Mouse (Mus musculus) cortical plate, adult 2 months (tissue): ENCODE measurements around the gene Lmcd1. TPM values are rescaled to one million over a fixed set of nuclear protein-coding genes. Genes with fewer than 3 reads are reported as not detected.

Experiments used
- H3K27ac ChIP-seq: fragments of 200-500 bp; 2 replicates; pipeline ENCODE4 v1.5.1; 2012; ENCODE audit warnings: low read length, control low read depth, inconsistent platforms; ENCODE audit not compliant: insufficient read depth
- H3K4me1 ChIP-seq: fragments of 200-500 bp; 2 replicates; pipeline ENCODE4 v1.6.1; 2011; ENCODE audit warnings: low read length; ENCODE audit not compliant: control insufficient read depth, insufficient read depth
- H3K4me3 ChIP-seq: fragments of 200-500 bp; 2 replicates; pipeline ENCODE4 v1.5.1; 2011; ENCODE audit warnings: mild to moderate bottlenecking, low read length, control low read depth; ENCODE audit not compliant: insufficient read depth
- CTCF ChIP-seq: fragments of 200-500 bp; IDR thresholded peaks from 2 replicates; pipeline ENCODE4 v1.5.1; 2011; ENCODE audit warnings: mild to moderate bottlenecking, control low read depth, low read length; ENCODE audit not compliant: insufficient read depth; ENCODE audit errors: extremely low read depth
- POLR2A ChIP-seq: fragments of 200-500 bp; IDR thresholded peaks from 2 replicates; pipeline ENCODE4 v1.6.1; 2011; ENCODE audit warnings: mild to moderate bottlenecking, low read length, control low read depth; ENCODE audit not compliant: insufficient read depth; ENCODE audit errors: extremely low read depth
- polyA plus RNA-seq: library from polyadenylated mRNA; depleted of rRNA; stranded (reverse); fragments of >200 nt; gene quantifications from 2 replicates; pipeline ENCODE4 v1.2.3, GENCODE M21; 2012

Lmcd1 gene
- polyA plus RNA-seq, 1 experiment, result 9.3 TPM

GRCm38 (mm10) chr6:112281935-112282334, 8.4 kb downstream of the Lmcd1 start:
- TF ChIP-seq POLR2A, result no peak
- no peak for TF ChIP-seq CTCF
- Histone ChIP-seq H3K4me3 (no peak overlapping the region), H3K4me1 (peaks cover 7% of the 10 kb centered on the region; the same call in 1 of the 2 replicates), H3K27ac (no peak overlapping the region)

GRCm38 (mm10) chr6:112284087-112284486, 10.5 kb downstream of the Lmcd1 start:
- H3K27ac ChIP-seq, result peak overlapping the region; percentile 45; the same call in 1 of the 2 replicates
- no peak overlapping the region for H3K4me3 ChIP-seq
- TF ChIP-seq CTCF (no peak), POLR2A (no peak)
- peaks cover 7% of the 10 kb centered on the region; the same call in 1 of the 2 replicates for H3K4me1 ChIP-seq

GRCm38 (mm10) chr6:112287671-112288070, 14.1 kb downstream of the Lmcd1 start:
- no peak overlapping the region for H3K27ac ChIP-seq
- H3K4me1 ChIP-seq, result peaks cover 7% of the 10 kb centered on the region; the same call in 1 of the 2 replicates
- TF ChIP-seq CTCF (no peak), POLR2A (no peak)
- H3K4me3 ChIP-seq, result no peak overlapping the region

GRCm38 (mm10) chr6:112288271-112288670, 14.7 kb downstream of the Lmcd1 start:
- no peak overlapping the region for H3K27ac ChIP-seq
- no peak overlapping the region for H3K4me3 ChIP-seq
- no peak for TF ChIP-seq POLR2A
- no peak for TF ChIP-seq CTCF
- H3K4me1 ChIP-seq, result peaks cover 7% of the 10 kb centered on the region; the same call in 1 of the 2 replicates

- Histone ChIP-seq H3K4me1 (no peaks in the 10 kb centered on the region), H3K4me3 (no peak overlapping the region), H3K27ac (no peak overlapping the region)
- TF ChIP-seq CTCF (no peak), POLR2A (no peak)
Observed at GRCm38 (mm10) chr6:112291146-112291545, 17.6 kb downstream of the Lmcd1 start.

GRCm38 (mm10) chr6:112293320-112293719, 19.8 kb downstream of the Lmcd1 start:
- no peak overlapping the region for H3K4me3 ChIP-seq
- no peak overlapping the region for H3K27ac ChIP-seq
- TF ChIP-seq CTCF, result no peak
- no peak for TF ChIP-seq POLR2A
- no peaks in the 10 kb centered on the region for H3K4me1 ChIP-seq

- no peak overlapping the region for H3K4me3 ChIP-seq
- no peak for TF ChIP-seq POLR2A
- no peak for TF ChIP-seq CTCF
- H3K4me1 ChIP-seq, result no peaks in the 10 kb centered on the region
- H3K27ac ChIP-seq, result no peak overlapping the region
Observed at GRCm38 (mm10) chr6:112295269-112295668, 21.7 kb downstream of the Lmcd1 start.

GRCm38 (mm10) chr6:112300146-112300545, 26.6 kb downstream of the Lmcd1 start:
- Histone ChIP-seq H3K4me1 (no peaks in the 10 kb centered on the region), H3K4me3 (no peak overlapping the region), H3K27ac (no peak overlapping the region)
- TF ChIP-seq POLR2A (no peak), CTCF (no peak)

GRCm38 (mm10) chr6:112300633-112301032, 27.1 kb downstream of the Lmcd1 start:
- Histone ChIP-seq H3K4me1 (no peaks in the 10 kb centered on the region; the same call in 1 of the 2 replicates), H3K27ac (no peak overlapping the region), H3K4me3 (no peak overlapping the region)
- TF ChIP-seq CTCF (no peak), POLR2A (no peak)

- Histone ChIP-seq H3K4me3 (no peak overlapping the region), H3K4me1 (no peaks in the 10 kb centered on the region; the same call in 1 of the 2 replicates), H3K27ac (no peak overlapping the region)
- TF ChIP-seq CTCF, result no peak
- no peak for TF ChIP-seq POLR2A
Observed at GRCm38 (mm10) chr6:112302248-112302647, 28.7 kb downstream of the Lmcd1 start.
